Mouse (Mus musculus): ENCODE measurements around the gene Kctd2.

- TF ChIP-seq CTCF (IDR thresholded peaks at IDR 0.05; ENCODE audit: low read depth) = no peak
- no peak for TF ChIP-seq EP300 (IDR thresholded peaks at IDR 0.05; ENCODE audit: low read depth)
Measured at GRCm38 (mm10) chr11:115370368-115370767, 49.6 kb upstream of the Kctd2 start.

Data from liver, postnatal 0 days (tissue).